Mouse (Mus musculus): ENCODE measurements at regions not wholly inside any gene's neighbourhood (a gene's known extent, or its start where the extent isn't known, plus 50 kb on each side); places are given as distances from the start of the nearest gene placed in this dataset.

DNA sequence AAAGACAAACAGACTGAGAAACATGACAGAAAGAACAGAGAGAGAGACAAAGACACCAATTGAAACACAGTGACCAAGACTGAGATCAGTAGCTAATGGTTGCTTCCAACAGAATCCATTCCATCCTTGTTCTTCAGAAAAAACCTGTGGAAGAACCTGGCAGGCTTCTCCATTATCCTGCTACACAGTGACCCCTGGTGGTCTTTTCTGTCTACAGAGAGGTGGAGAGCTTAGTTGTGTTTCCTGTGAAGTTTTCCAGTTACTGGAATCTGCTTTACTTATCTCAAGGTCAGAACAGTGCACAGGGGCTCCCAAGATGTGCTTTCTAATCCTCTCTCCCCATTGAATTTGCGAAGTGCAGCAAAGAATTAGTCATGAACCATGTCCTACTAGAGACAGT lies 339.1 kb upstream of the Msl3l2 start:
- Histone ChIP-seq H3K4me1 (no peaks in the 10 kb centered on the region), H3K4me2 (replicated peaks) (no peak overlapping the region), H3K36me3 (no peaks in the 10 kb centered on the region), H3K9me3 (no peaks in the 10 kb centered on the region), H3K4me3 (no peak overlapping the region), H3K27me3 (no peaks in the 10 kb centered on the region), H3K27ac (replicated peaks) (no peak overlapping the region), H3K9ac (replicated peaks) (no peak overlapping the region)
- WGBS = 74% methylated on average over 1 of the region's 1 CpGs
- no peak for ATAC-seq (replicated peaks)

DNA sequence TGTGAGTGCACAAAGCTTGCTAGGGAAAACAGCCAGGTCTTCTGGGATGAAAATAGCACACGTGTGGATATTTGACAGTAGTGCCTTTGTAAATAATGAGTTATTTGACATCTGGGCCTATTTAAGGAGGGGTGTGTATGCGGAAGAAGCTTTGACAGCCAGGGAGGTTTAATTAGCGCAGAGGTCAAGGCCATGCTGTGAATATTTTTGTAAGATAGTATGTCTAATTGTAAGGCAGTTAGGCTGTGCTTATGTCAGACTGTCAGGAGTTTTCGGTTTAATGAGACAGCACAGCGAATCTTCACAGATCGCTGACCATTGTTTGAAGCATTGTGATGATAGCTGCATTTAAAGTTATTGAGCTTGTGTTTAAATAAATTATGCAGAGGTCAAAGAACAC lies 337.1 kb upstream of the Msl3l2 start:
- no peak for ATAC-seq (replicated peaks)
- Histone ChIP-seq H3K4me2 (replicated peaks) (no peak overlapping the region), H3K4me1 (no peaks in the 10 kb centered on the region), H3K27me3 (no peaks in the 10 kb centered on the region), H3K36me3 (no peaks in the 10 kb centered on the region), H3K27ac (replicated peaks) (no peak overlapping the region), H3K9me3 (no peaks in the 10 kb centered on the region), H3K9ac (replicated peaks) (no peak overlapping the region), H3K4me3 (no peak overlapping the region)
- 35% methylated on average over 6 of the region's 6 CpGs for WGBS

DNA sequence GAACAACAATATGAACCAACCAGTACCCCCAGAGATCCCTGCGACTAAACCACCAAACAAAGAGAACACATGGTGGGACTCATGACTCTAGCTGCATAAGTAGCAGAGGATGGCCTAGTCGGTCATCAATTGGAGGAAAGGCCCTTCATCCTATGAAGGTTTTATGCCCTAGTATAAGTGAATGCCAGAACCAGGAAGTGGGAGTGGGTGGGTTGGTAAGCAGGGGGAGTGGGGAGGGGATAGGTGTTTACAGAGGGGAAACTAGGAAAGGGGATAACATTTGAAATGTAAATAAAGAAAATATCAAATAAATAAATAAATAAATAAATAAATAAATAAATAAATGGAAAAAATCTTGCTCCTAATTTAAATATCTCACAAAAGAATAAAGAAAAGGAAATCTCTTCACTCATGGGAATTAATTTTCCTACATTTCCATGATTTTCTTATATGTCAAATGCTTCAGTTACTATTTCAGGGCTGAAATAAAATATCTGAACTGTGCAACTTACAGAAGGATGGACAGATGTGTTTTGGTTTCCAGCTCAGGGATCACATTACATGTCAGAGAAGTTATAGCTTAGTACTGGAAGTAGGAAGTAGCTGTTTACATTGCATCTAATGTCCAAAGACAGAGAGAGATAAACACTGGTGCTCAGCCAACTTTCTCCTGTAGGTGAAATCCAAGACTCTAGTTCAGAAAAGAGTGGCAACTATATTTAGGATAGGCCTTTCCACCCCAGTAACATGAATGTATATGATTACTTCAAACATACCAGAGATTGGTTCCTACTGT lies 323.8 kb upstream of the Msl3l2 start:
- H3K4me3 ChIP-seq = no peak overlapping the region
- 92% methylated on average over 2 of the region's 2 CpGs for WGBS
- H3K9ac ChIP-seq (replicated peaks) = no peak overlapping the region
- H3K27me3 ChIP-seq = no peaks in the 10 kb centered on the region
- no peak overlapping the region for H3K27ac ChIP-seq (replicated peaks)
- no peak overlapping the region for H3K4me2 ChIP-seq (replicated peaks)
- no peak for ATAC-seq (replicated peaks)
- no peaks in the 10 kb centered on the region for H3K9me3 ChIP-seq
- H3K36me3 ChIP-seq = no peaks in the 10 kb centered on the region
- no peaks in the 10 kb centered on the region for H3K4me1 ChIP-seq

DNA sequence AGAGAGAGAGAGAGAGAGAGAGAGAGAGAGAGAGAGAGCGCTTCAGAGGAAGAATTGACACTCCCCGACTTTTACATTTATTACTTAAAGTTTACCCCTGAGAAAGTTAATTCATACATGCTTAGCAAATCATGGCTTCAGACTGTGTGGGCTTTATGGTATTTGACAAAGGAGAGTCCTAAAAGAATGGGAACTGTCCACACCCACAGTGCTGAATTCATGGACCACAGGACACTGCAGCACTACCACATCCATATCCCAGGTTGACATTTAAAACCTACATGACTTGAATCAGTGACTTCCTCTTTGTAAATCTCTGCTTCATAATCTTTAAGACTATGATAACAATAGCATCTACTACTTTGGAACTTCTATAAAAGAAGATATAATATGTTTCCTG lies 292.8 kb upstream of the Msl3l2 start:
- no peak overlapping the region for H3K9ac ChIP-seq (replicated peaks)
- H3K27me3 ChIP-seq = no peaks in the 10 kb centered on the region
- no peaks in the 10 kb centered on the region for H3K4me1 ChIP-seq
- H3K4me2 ChIP-seq (replicated peaks) = no peak overlapping the region
- H3K27ac ChIP-seq (replicated peaks) = no peak overlapping the region
- no peaks in the 10 kb centered on the region for H3K36me3 ChIP-seq
- H3K9me3 ChIP-seq = no peaks in the 10 kb centered on the region
- 79% methylated on average over 2 of the region's 2 CpGs for WGBS
- H3K4me3 ChIP-seq = no peak overlapping the region
- ATAC-seq (replicated peaks) = no peak

DNA sequence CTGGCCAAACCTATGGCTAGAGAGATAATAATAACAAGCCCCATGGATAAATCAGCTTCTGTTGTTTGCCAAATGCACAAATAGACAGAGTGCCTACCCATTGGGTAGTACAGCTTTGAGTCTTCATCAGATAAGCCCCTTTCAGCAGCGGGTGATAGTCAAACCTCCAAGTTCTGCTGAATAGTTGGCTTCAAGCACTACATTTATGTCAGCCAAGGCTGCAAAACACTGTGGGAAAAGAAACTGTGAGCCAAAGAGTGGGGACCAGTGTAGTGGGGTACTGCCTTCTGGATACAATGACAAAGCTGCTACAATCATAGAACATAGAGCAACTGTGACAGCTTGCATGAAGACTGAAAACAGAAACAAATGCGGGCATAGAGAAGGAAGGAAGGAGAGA lies 255.4 kb upstream of the Msl3l2 start:
- Histone ChIP-seq H3K27ac (replicated peaks) (no peak overlapping the region), H3K27me3 (no peaks in the 10 kb centered on the region), H3K4me1 (no peaks in the 10 kb centered on the region), H3K36me3 (no peaks in the 10 kb centered on the region), H3K9ac (replicated peaks) (no peak overlapping the region), H3K4me3 (no peak overlapping the region), H3K4me2 (replicated peaks) (no peak overlapping the region), H3K9me3 (no peaks in the 10 kb centered on the region)
- no peak for ATAC-seq (replicated peaks)
- WGBS = 87% methylated on average over 2 of the region's 2 CpGs

DNA sequence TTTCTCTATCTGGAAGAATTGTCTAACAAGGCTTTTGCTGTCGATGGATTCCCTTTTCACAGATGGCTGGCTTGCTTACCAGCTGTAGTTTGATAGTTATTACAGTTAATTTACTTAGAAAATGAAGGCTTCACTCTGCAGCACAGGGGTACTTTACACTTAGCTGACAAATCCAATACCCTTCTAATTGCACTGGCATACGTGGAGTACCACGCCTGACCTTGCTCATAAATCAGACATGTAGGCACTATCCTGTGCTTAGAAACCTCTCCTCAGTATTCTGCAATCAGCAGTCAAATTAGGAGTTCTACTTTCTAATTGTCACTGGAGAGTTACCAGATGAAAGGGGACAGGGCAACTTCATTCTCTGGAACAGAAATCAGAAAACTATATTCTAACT lies 214.1 kb upstream of the Msl3l2 start:
- 65% methylated on average over 3 of the region's 3 CpGs for WGBS
- H3K36me3 ChIP-seq = no peaks in the 10 kb centered on the region

DNA sequence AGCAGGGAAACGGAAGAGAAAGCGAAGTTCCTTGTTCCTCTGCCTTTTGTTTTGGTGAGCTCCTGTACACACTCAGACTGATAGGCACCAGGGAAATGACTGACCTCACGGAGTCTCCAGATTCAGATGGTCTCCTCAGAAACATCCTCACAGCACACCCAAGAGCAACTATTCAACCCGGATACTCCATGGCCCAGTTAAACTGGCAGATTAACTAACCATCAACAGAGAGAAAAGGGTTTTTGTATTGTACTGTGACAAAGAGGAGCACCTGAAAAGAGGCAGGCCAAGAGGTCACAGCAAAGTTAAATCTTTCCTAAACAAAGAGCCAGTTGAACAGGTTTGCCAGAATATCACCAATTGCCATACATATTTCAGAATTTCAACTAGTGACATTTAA lies 177.6 kb upstream of the Msl3l2 start:
- no peak overlapping the region for H3K9ac ChIP-seq (replicated peaks)
- H3K4me3 ChIP-seq = no peak overlapping the region
- no peaks in the 10 kb centered on the region for H3K36me3 ChIP-seq
- H3K27me3 ChIP-seq = no peaks in the 10 kb centered on the region
- H3K4me2 ChIP-seq (replicated peaks) = no peak overlapping the region
- no peak overlapping the region for H3K27ac ChIP-seq (replicated peaks)
- no peaks in the 10 kb centered on the region for H3K9me3 ChIP-seq
- 49% methylated on average over 4 of the region's 4 CpGs for WGBS
- ATAC-seq (replicated peaks) = no peak
- no peaks in the 10 kb centered on the region for H3K4me1 ChIP-seq

More for the DNA sequence above, 214.1 kb upstream of the Msl3l2 start:
- Histone ChIP-seq H3K9ac (replicated peaks) (no peak overlapping the region), H3K9me3 (no peaks in the 10 kb centered on the region), H3K4me3 (no peak overlapping the region), H3K4me1 (no peaks in the 10 kb centered on the region), H3K4me2 (replicated peaks) (no peak overlapping the region), H3K27ac (replicated peaks) (no peak overlapping the region), H3K27me3 (no peaks in the 10 kb centered on the region)
- ATAC-seq (replicated peaks) = no peak

DNA sequence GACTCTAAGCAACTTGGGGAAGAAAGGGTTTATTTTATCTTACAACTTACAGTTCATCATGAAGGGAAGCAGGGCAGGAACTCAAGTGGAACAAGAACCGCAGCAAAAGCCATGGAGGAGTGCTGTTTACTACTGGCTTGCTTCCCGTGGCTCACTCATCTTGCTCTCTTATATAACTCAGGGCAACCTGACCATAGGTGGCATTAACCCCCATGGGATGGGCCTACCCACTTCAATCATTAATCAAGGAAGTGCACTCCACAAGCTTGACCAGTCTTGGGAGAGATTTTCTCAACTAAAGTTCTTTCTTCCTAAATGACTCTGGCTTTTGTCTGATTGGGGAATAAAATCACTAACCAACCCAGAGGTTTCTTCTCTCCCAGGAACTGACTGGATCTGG lies 172.7 kb upstream of the Msl3l2 start:
- Histone ChIP-seq H3K4me1 (no peaks in the 10 kb centered on the region), H3K36me3 (no peaks in the 10 kb centered on the region), H3K9ac (replicated peaks) (no peak overlapping the region), H3K9me3 (no peaks in the 10 kb centered on the region), H3K27ac (replicated peaks) (no peak overlapping the region), H3K4me2 (replicated peaks) (no peak overlapping the region), H3K27me3 (no peaks in the 10 kb centered on the region), H3K4me3 (no peak overlapping the region)
- WGBS = 58% methylated on average over 2 of the region's 2 CpGs
- no peak for ATAC-seq (replicated peaks)

DNA sequence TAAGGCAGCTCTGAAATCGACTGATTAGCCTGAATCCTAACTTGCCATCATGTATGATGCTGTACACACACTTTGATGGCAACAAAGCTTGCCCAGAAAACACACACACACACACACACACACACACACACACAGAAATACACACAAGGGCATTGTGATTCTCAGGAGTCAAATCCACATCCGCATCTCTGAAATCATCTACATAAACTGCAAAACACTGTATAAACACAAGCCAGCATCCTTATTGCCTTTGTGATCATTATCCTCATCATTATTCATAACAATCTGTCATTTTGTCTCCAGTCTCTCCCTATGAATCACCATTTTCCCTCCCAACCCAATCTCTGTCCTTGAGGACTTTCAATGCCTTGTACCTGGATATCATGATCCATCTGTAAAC lies 171.3 kb upstream of the Msl3l2 start:
- ATAC-seq (replicated peaks) = peak; percentile 67
- no peaks in the 10 kb centered on the region for H3K27me3 ChIP-seq
- 61% methylated on average over 2 of the region's 2 CpGs for whole genome bisulfite sequencing
- no peaks in the 10 kb centered on the region for H3K4me1 ChIP-seq
- no peaks in the 10 kb centered on the region for H3K36me3 ChIP-seq
- no peak overlapping the region for H3K4me2 ChIP-seq (replicated peaks)
- no peaks in the 10 kb centered on the region for H3K9me3 ChIP-seq
- H3K4me3 ChIP-seq = no peak overlapping the region
- no peak overlapping the region for H3K27ac ChIP-seq (replicated peaks)
- no peak overlapping the region for H3K9ac ChIP-seq (replicated peaks)

DNA sequence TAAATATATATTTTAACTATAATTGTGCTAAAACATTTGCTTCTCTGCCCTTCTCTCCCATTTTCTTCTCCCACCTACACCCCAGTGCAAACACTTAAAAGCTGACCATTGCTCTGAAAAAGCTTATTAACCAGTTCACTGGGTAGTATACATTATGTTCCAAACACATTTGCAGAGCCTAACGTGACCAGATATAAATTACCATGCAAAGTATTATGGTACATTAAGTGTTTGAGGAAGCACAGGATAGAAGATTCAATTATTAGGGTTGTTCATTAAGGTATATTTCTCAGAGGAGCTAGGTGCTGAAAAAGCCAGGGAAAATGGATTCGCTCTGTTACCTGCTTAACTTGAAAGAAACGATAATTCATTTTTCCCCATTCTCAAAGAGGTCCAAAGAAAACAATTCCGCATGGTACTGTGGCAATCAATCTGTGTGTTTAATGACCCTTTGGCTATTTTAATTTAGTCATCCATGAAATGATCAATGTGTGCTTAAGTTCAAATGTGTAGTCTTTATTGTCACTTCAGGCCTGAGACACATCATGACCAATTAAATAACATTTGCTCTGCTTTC lies 144.0 kb upstream of the Msl3l2 start:
- H3K4me3 ChIP-seq = no peak overlapping the region
- H3K27me3 ChIP-seq = no peaks in the 10 kb centered on the region
- no peak overlapping the region for H3K27ac ChIP-seq (replicated peaks)
- ATAC-seq (replicated peaks) = no peak
- H3K4me2 ChIP-seq (replicated peaks) = no peak overlapping the region
- no peak overlapping the region for H3K9ac ChIP-seq (replicated peaks)
- no peaks in the 10 kb centered on the region for H3K9me3 ChIP-seq
- H3K4me1 ChIP-seq = no peaks in the 10 kb centered on the region
- H3K36me3 ChIP-seq = no peaks in the 10 kb centered on the region
- 62% methylated on average over 4 of the region's 4 CpGs for WGBS
